Mouse (Mus musculus) subcutaneous adipose tissue, adult 2 months (tissue): ENCODE measurements around the gene Cox16. TPM values are rescaled to one million over a fixed set of nuclear protein-coding genes. Genes with fewer than 3 reads are reported as not detected.

Experiments
- polyA plus RNA-seq: library from polyadenylated mRNA; depleted of rRNA; stranded (reverse); fragments of >200 nt; gene quantifications from 2 replicates; pipeline ENCODE4 v1.2.3, GENCODE M21; 2012; ENCODE audit warnings: low replicate concordance; rRNA removed

The Cox16 gene
- polyA plus RNA-seq: 101 and 121 TPM in 2 replicates

DNA sequence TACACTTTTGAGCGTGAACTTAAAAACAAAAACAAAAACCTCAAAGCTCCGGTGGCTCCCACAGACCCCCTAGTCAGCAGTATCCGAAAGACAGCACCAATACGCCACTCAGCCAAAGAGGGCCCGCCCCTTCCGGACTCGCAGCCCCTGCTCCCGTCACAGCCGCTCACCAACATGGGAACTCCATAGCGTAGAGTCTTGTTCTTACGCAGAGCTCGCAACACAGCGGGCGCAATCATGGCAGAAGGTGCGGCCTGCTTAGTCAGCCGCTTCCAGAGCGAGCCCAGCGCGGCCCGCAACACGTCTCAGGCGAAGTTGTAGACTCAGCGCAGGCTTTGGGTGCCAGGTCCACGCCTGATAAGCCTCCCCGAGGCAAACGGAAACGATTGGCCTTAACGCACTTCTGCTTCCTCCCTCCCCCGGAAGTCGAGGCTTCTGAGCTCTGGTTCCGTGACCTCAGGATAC, at the start of gene Cox16:
Gene Cox16 (minus strand): TSS at position 401 of the 465 bp plus-strand sequence.

DNA sequence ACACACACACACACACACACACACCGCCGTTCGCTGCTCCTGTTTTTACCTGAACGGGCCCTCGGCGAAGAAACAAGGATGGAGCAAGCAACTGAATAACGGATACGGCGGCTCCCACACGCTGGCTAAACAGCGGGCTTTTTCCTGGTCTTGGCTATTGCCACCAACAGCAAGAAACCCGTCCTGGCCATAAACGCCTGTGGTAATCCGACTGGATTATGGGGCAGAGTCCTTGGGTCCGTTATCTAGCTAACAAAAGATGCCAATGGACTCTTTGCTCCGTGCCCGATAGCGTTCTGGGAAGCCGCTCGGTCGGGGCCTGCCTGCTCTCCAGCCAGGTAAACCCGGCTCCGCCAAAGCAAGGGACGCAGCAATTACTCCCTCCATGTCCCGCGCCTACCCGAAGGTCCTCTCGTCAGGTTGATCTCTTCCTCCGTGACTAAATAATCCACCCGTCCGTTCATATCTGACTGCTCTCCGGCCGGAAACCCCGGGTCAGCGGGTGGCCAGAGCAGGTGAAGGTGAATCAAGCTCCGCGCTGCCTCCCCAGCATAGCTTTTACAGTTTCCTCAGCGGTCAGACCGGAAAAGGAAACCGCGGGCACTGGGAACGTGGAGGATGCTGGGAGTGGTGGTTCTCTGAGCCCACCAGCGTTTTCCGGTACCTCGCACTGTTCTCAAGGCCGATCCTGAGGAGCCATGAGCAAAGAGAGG, 47.5 kb upstream of the Cox16 start, which contains the start of the genes Gm20498 and Synj2bp:
Gene Gm20498 (minus strand): TSS at position 590 of the 713 bp plus-strand sequence.
Gene Synj2bp (minus strand): TSS at position 596 of the 713 bp plus-strand sequence.

DNA sequence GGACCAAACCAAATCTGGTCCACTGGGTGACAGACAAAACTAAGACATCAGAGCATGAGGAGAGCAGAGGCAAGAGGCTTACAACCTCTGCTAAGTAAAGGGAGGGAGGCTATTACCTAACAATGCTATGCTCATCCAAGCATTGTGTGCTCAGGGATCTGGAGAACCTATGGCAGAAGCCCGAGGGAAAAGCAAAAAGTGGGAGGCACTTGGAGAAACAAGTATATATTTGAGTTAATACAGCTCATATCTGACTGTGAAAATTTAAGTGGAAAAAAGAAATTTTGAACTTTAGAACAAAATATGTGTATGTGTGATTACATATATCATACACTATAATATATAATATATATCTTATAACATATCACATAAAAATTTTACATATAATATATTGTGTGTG, 63.1 kb downstream of the Cox16 start, which contains the start of gene Adam4:
Gene Adam4 (minus strand): TSS at position 101 of the 400 bp plus-strand sequence.

DNA sequence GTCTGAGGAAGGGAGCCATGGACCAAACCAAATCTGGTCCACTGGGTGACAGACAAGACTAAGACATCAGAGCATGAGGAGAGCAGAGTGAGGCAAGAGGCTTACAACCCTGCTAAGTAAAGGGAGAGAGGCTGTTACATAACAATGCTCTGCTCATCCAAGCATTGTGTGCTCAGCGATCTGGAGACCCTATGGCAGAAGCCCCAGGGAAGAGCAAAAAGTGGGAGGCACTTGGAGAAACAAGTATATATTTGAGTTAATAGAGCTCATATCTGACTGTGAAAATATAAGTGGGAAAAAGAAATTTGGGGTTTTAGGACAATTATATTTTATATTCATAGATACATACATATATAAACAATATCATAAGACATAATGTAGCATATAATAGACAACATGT, 105.6 kb downstream of the Cox16 start, which contains the start of gene Gm4787:
Gene Gm4787 (minus strand): TSS at position 101 of the 400 bp plus-strand sequence.

DNA sequence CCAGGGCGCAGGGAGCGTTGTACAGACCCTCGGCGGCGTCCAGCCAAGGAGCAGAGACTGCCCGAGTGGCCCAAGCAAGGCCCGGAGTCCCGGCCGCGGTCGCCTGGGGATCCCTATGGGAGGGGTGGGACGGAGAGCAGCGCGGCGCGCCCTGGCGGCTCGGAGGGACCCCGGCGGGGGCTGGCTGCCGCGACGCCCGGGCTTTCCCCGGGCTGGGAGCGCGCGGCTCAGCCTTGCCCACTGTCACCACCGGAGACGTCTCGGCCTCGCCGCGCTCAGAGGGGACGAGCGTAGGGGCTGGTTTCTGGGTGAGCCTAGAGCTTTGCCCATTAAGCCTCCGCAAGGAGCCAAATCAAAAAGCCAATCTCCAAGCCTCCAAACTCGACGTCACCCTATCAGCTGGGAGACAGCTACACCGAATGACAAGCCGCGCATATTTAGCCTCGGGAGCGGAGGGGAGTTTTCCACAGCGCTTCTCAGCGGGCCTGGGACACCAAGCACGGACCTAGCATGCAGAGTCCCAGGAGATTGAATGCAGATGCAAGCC, 152.0 kb downstream of the Cox16 start, which contains the start of gene Slc8a3:
Gene Slc8a3 (minus strand): TSS at position 306 of the 547 bp plus-strand sequence.

Other genes starting within 250 kb of the Cox16 start
- gene Slc8a3, start 151.9 kb downstream of the Cox16 start, polyA plus RNA-seq: 0.24 and 0.32 TPM in 2 replicates
- gene Gm4787, start 105.7 kb downstream of the Cox16 start, polyA plus RNA-seq: 0.33 and 0.60 TPM in 2 replicates
- 0.23 and 0.45 TPM in 2 replicates for gene Adam4, start 63.2 kb downstream of the Cox16 start, polyA plus RNA-seq
- 12.8 and 18.4 TPM in 2 replicates for gene Gm20498, start 47.8 kb upstream of the Cox16 start, polyA plus RNA-seq
- 35.0 and 38.6 TPM in 2 replicates for gene Synj2bp, start 47.8 kb upstream of the Cox16 start, polyA plus RNA-seq
- gene Adam21, start 83.3 kb upstream of the Cox16 start, polyA plus RNA-seq: 0.09 TPM in 1 of 2 replicates, not detected in the other
- gene Med6, start 109.9 kb upstream of the Cox16 start, polyA plus RNA-seq: 11.1 and 12.2 TPM in 2 replicates
- gene Ttc9, start 146.1 kb upstream of the Cox16 start, polyA plus RNA-seq: 1.4 and 4.6 TPM in 2 replicates